Mouse (Mus musculus): ENCODE measurements around the gene Fgf8. TPM values are rescaled to one million over a fixed set of nuclear protein-coding genes. Genes with fewer than 3 reads are reported as not detected.

Gene Fgf8
- polyA plus RNA-seq (2016; fragmentation: Nextera tagmentation; extraction: Ambion mirVana): 2.9 and 3.1 TPM in 2 replicates

GRCm38 (mm10) chr19:45742218-45742983 lies at the start of gene Fgf8:
Gene Fgf8, minus strand, starts transcription at chr19:45742915.
- H3K4me2 ChIP-seq (replicated peaks): peak within 1 kb of the TSS; percentile 56
- no peak for ATAC-seq (ENCODE audit: low FRiP score)
- H3K9me3 ChIP-seq (replicated peaks): no peaks in the 10 kb centered on the region
- WGBS: 1% methylated on average over 50 of the region's 68 CpGs
- peaks cover 33% of the 10 kb centered on the region for H3K4me1 ChIP-seq
- no peaks in the 10 kb centered on the region for H3K36me3 ChIP-seq
- no peak within 1 kb of the TSS for H3K27ac ChIP-seq
- H3K27me3 ChIP-seq: peaks cover 98% of the 10 kb centered on the region
- peak within 1 kb of the TSS; percentile 36 for H3K9ac ChIP-seq
- H3K4me3 ChIP-seq: peak within 1 kb of the TSS; percentile 38

GRCm38 (mm10) chr19:45792404-45792803 lies 49.7 kb upstream of the Fgf8 start:
- Histone ChIP-seq H3K27me3 (no peaks in the 10 kb centered on the region), H3K4me2 (replicated peaks) (no peak overlapping the region), H3K36me3 (no peaks in the 10 kb centered on the region), H3K9ac (no peak overlapping the region), H3K9me3 (replicated peaks) (no peaks in the 10 kb centered on the region), H3K27ac (no peak overlapping the region), H3K4me3 (no peak overlapping the region), H3K4me1 (peaks cover 10% of the 10 kb centered on the region)
- 86% methylated on average over 6 of the region's 6 CpGs for WGBS
- no peak for ATAC-seq (ENCODE audit: low FRiP score)

- no peaks in the 10 kb centered on the region for H3K27me3 ChIP-seq
- no peak overlapping the region for H3K4me3 ChIP-seq
- no peaks in the 10 kb centered on the region for H3K36me3 ChIP-seq
- no peak overlapping the region for H3K9ac ChIP-seq
- no peak overlapping the region for H3K4me2 ChIP-seq (replicated peaks)
- peaks cover 4% of the 10 kb centered on the region; the same call in 1 of the 2 replicates for H3K4me1 ChIP-seq
- no peak overlapping the region for H3K27ac ChIP-seq
- WGBS: 77% methylated on average over 11 of the region's 13 CpGs
- no peaks in the 10 kb centered on the region for H3K9me3 ChIP-seq (replicated peaks)
- ATAC-seq (ENCODE audit: low FRiP score): no peak
Measured at GRCm38 (mm10) chr19:45789888-45790874, 47.5 kb upstream of the Fgf8 start.

- no peak for ATAC-seq (ENCODE audit: low FRiP score)
- Histone ChIP-seq H3K9me3 (replicated peaks) (no peaks in the 10 kb centered on the region), H3K27me3 (no peaks in the 10 kb centered on the region), H3K4me2 (replicated peaks) (no peak overlapping the region), H3K4me1 (peaks cover 4% of the 10 kb centered on the region; the same call in 1 of the 2 replicates), H3K4me3 (no peak overlapping the region), H3K9ac (no peak overlapping the region), H3K36me3 (no peaks in the 10 kb centered on the region), H3K27ac (no peak overlapping the region)
- WGBS: 82% methylated on average over 7 of the region's 7 CpGs
Measured at GRCm38 (mm10) chr19:45789365-45789764, 46.6 kb upstream of the Fgf8 start.

- ATAC-seq (ENCODE audit: low FRiP score): no peak
- 87% methylated on average over 4 of the region's 4 CpGs for WGBS
- H3K9ac ChIP-seq: no peak overlapping the region
- no peak overlapping the region for H3K4me2 ChIP-seq (replicated peaks)
- no peak overlapping the region for H3K4me3 ChIP-seq
- no peak overlapping the region for H3K27ac ChIP-seq
- H3K9me3 ChIP-seq (replicated peaks): no peaks in the 10 kb centered on the region
- peaks cover 9% of the 10 kb centered on the region; the same call in 1 of the 2 replicates for H3K4me1 ChIP-seq
- no peaks in the 10 kb centered on the region for H3K36me3 ChIP-seq
- H3K27me3 ChIP-seq: no peaks in the 10 kb centered on the region
Measured at GRCm38 (mm10) chr19:45788337-45788736, 45.6 kb upstream of the Fgf8 start.

- H3K9me3 ChIP-seq (replicated peaks): no peaks in the 10 kb centered on the region
- no peak for ATAC-seq (ENCODE audit: low FRiP score)
- no peak overlapping the region for H3K4me2 ChIP-seq (replicated peaks)
- H3K9ac ChIP-seq: no peak overlapping the region
- no peaks in the 10 kb centered on the region for H3K27me3 ChIP-seq
- H3K4me1 ChIP-seq: peaks cover 5% of the 10 kb centered on the region; the same call in 1 of the 2 replicates
- no peak overlapping the region for H3K27ac ChIP-seq
- H3K4me3 ChIP-seq: no peak overlapping the region
- H3K36me3 ChIP-seq: no peaks in the 10 kb centered on the region
- 74% methylated on average over 3 of the region's 3 CpGs for WGBS
Measured at GRCm38 (mm10) chr19:45787450-45787849, 44.7 kb upstream of the Fgf8 start.

- no peak overlapping the region for H3K9ac ChIP-seq
- no peak overlapping the region for H3K27ac ChIP-seq
- no peak overlapping the region for H3K4me2 ChIP-seq (replicated peaks)
- no peaks in the 10 kb centered on the region for H3K27me3 ChIP-seq
- H3K9me3 ChIP-seq (replicated peaks): no peaks in the 10 kb centered on the region
- no peak for ATAC-seq (ENCODE audit: low FRiP score)
- 78% methylated on average over 2 of the region's 3 CpGs for WGBS
- H3K36me3 ChIP-seq: no peaks in the 10 kb centered on the region
- no peak overlapping the region for H3K4me3 ChIP-seq
- peaks cover 20% of the 10 kb centered on the region for H3K4me1 ChIP-seq
Measured at GRCm38 (mm10) chr19:45785470-45785869, 42.8 kb upstream of the Fgf8 start.

GRCm38 (mm10) chr19:45783933-45784576 lies 41.3 kb upstream of the Fgf8 start:
- Histone ChIP-seq H3K9me3 (replicated peaks) (no peaks in the 10 kb centered on the region), H3K27me3 (no peaks in the 10 kb centered on the region), H3K9ac (peak overlapping the region; percentile 33; the same call in 1 of the 2 replicates), H3K4me2 (replicated peaks) (peak overlapping the region; percentile 71), H3K36me3 (peaks cover 7% of the 10 kb centered on the region; the same call in 1 of the 2 replicates), H3K27ac (peak overlapping the region; percentile 62), H3K4me3 (peak overlapping the region; percentile 99), H3K4me1 (peaks cover 26% of the 10 kb centered on the region)
- no peak for ATAC-seq (ENCODE audit: low FRiP score)
- WGBS: 34% methylated on average over 17 of the region's 17 CpGs

- Histone ChIP-seq H3K27me3 (no peaks in the 10 kb centered on the region), H3K9ac (peak within 1 kb of the TSS; percentile 95), H3K9me3 (replicated peaks) (no peaks in the 10 kb centered on the region), H3K4me3 (peak within 1 kb of the TSS; percentile 99), H3K36me3 (peaks cover 9% of the 10 kb centered on the region), H3K4me2 (replicated peaks) (peak within 1 kb of the TSS; percentile 71), H3K27ac (peak within 1 kb of the TSS; percentile 99), H3K4me1 (peaks cover 26% of the 10 kb centered on the region)
- under 1% methylated on average over 64 of the region's 71 CpGs for whole genome bisulfite sequencing
- peak; percentile 97 for ATAC-seq (ENCODE audit: low FRiP score)
Measured at GRCm38 (mm10) chr19:45783181-45783932, 40.6 kb upstream of the Fgf8 start, which contains the start of gene Mgea5. Gene Mgea5, minus strand, starts transcription at chr19:45783837.

- Histone ChIP-seq H3K36me3 (peaks cover 18% of the 10 kb centered on the region), H3K4me3 (peak overlapping the region; percentile 99)
- under 1% methylated on average over 36 of the region's 36 CpGs for WGBS
Measured at GRCm38 (mm10) chr19:45782315-45783001, 39.7 kb upstream of the Fgf8 start.

GRCm38 (mm10) chr19:45781676-45782075 lies 39.0 kb upstream of the Fgf8 start:
- Histone ChIP-seq H3K36me3 (peaks cover 25% of the 10 kb centered on the region), H3K9ac (peak overlapping the region; percentile 95; the same call in 1 of the 2 replicates), H3K4me1 (peaks cover 26% of the 10 kb centered on the region), H3K27me3 (no peaks in the 10 kb centered on the region), H3K4me2 (replicated peaks) (peak overlapping the region; percentile 71), H3K4me3 (peak overlapping the region; percentile 99), H3K27ac (no peak overlapping the region), H3K9me3 (replicated peaks) (no peaks in the 10 kb centered on the region)
- ATAC-seq (ENCODE audit: low FRiP score): no peak
- 64% methylated on average over 8 of the region's 8 CpGs for WGBS

More at GRCm38 (mm10) chr19:45782315-45783001, 39.7 kb upstream of the Fgf8 start:
- Histone ChIP-seq H3K9me3 (replicated peaks) (no peaks in the 10 kb centered on the region), H3K9ac (peak overlapping the region; percentile 95), H3K4me2 (replicated peaks) (peak overlapping the region; percentile 71), H3K4me1 (peaks cover 26% of the 10 kb centered on the region), H3K27ac (peak overlapping the region; percentile 99), H3K27me3 (no peaks in the 10 kb centered on the region)
- peak; percentile 63 for ATAC-seq (ENCODE audit: low FRiP score)

Measured in hindbrain, embryonic 12.5 days (tissue).